Mouse (Mus musculus) layer of hippocampus, postnatal 10 days (tissue): Measurements from ENCODE around the gene Donson. TPM values are rescaled to one million over a fixed set of nuclear protein-coding genes. Genes with fewer than 3 reads are reported as not detected.

Experiments used
- DNase-seq, 2 experiments: peaks; one replicate each; pipeline ENCODE4 v3.0.0; 2021; ENCODE audit warnings: low spot score in 2 of 2
- total RNA-seq, 2 experiments: library from RNA; stranded (reverse); gene quantifications; 2 replicates each; pipeline ENCODE4 v1.2.3; 2021

Donson gene
- total RNA-seq, 2 experiments from 2014 or later: 19.9 to 23.8 TPM

- peak; percentile 80 to 84 for DNase-seq
These were observed 6.0 kb upstream of the Donson start for GRCm38 (mm10) chr16:91694455-91695084.

GRCm38 (mm10) chr16:91689791-91690190 lies 1.2 kb upstream of the Donson start:
- no peak for DNase-seq

- no peak for DNase-seq
These were observed 449 bp downstream of the Donson start for GRCm38 (mm10) chr16:91688023-91688618.

- DNase-seq: no peak
These were observed 2.2 kb downstream of the Donson start for GRCm38 (mm10) chr16:91686369-91686768.

- DNase-seq: no peak
These were observed 3.0 kb downstream of the Donson start for GRCm38 (mm10) chr16:91685526-91685925.

- DNase-seq: no peak
These were observed 7.9 kb downstream of the Donson start for GRCm38 (mm10) chr16:91680656-91681055.

GRCm38 (mm10) chr16:91678147-91678911 lies 10.2 kb downstream of the Donson start:
- DNase-seq: no peak

GRCm38 (mm10) chr16:91674500-91674899 lies 14.1 kb downstream of the Donson start:
- no peak for DNase-seq

- no peak for DNase-seq
These were observed 24.8 kb downstream of the Donson start for GRCm38 (mm10) chr16:91663795-91664194.

- no peak for DNase-seq
These were observed 26.2 kb downstream of the Donson start for GRCm38 (mm10) chr16:91662336-91662735.

GRCm38 (mm10) chr16:91661397-91661796 lies 27.2 kb downstream of the Donson start:
- DNase-seq: no peak

- DNase-seq: no peak
These were observed 28.8 kb downstream of the Donson start for GRCm38 (mm10) chr16:91659798-91660197.

- no peak for DNase-seq
These were observed 30.1 kb downstream of the Donson start for GRCm38 (mm10) chr16:91658471-91658870.

- no peak for DNase-seq
These were observed 31.3 kb downstream of the Donson start for GRCm38 (mm10) chr16:91657285-91657684.

GRCm38 (mm10) chr16:91655285-91655684 lies 33.3 kb downstream of the Donson start:
- DNase-seq: no peak

- no peak for DNase-seq
These were observed 36.4 kb downstream of the Donson start for GRCm38 (mm10) chr16:91652191-91652590.

- DNase-seq: no peak
These were observed 38.8 kb downstream of the Donson start for GRCm38 (mm10) chr16:91649781-91650180.

GRCm38 (mm10) chr16:91649246-91649645 lies 39.3 kb downstream of the Donson start:
- no peak for DNase-seq

GRCm38 (mm10) chr16:91648220-91648550 lies 40.4 kb downstream of the Donson start:
- peak; percentile 71 to 80 for DNase-seq

GRCm38 (mm10) chr16:91647461-91648219 lies 40.9 kb downstream of the Donson start, which contains the start of gene Son:
Gene Son (plus strand): TSS chr16:91647506.
- peak; percentile 93 to 95 for DNase-seq

GRCm38 (mm10) chr16:91646681-91647419 lies 41.7 kb downstream of the Donson start, which contains the start of gene Gart:
Gene Gart (minus strand): TSS chr16:91646952.
- peak; percentile 87 to 94 for DNase-seq
